Mouse (Mus musculus) MEL (cell line): ENCODE data around the gene Kirrel3.
A peak's percentile ranks its signal among the peaks of the same experiment; 100 is the strongest.

ENCODE experiments used
- CHD2 ChIP-seq: IDR thresholded peaks from 2 replicates; pipeline ENCODE4 v1.6.1; 2011; ENCODE audit warnings: low read length, improper control_type of control experiment
- CTCF ChIP-seq, 3 experiments: IDR thresholded peaks in 2 of 3; conservative IDR thresholded peaks in 1 of 3; 2 replicates each; pipeline ENCODE4 v1.5.1; 2011 to 2012; ENCODE audit warnings: low read length in 3 of 3, low read depth in 2 of 3, mild to moderate bottlenecking in 2 of 3, improper control_type of control experiment in 1 of 3, inconsistent platforms in 1 of 3, mixed read lengths in 1 of 3, moderate library complexity in 1 of 3; ENCODE audit not compliant: control insufficient read depth in 1 of 3, insufficient read depth in 1 of 3, poor library complexity in 1 of 3, severe bottlenecking in 1 of 3
- HCFC1 ChIP-seq: IDR thresholded peaks from 2 replicates; pipeline ENCODE4 v1.6.1; 2012; ENCODE audit warnings: low read depth, mild to moderate bottlenecking, inconsistent platforms, low read length, improper control_type of control experiment, moderate library complexity
- KAT2A ChIP-seq: conservative IDR thresholded peaks from 2 replicates; pipeline ENCODE4 v1.6.1; 2012; ENCODE audit warnings: low read depth, low read length, improper control_type of control experiment, inconsistent platforms
- MAZ ChIP-seq: IDR thresholded peaks from 2 replicates; pipeline ENCODE4 v1.6.1; 2012; ENCODE audit warnings: low read depth, mild to moderate bottlenecking, inconsistent platforms, low read length, improper control_type of control experiment
- POLR2A ChIP-seq, 2 experiments: IDR thresholded peaks; 2 replicates each; pipeline ENCODE4 v1.6.1; 2011 to 2012; ENCODE audit warnings: low read length in 2 of 2, mild to moderate bottlenecking in 2 of 2, control low read depth in 1 of 2, improper control_type of control experiment in 1 of 2, low read depth in 1 of 2, moderate library complexity in 1 of 2; ENCODE audit not compliant: control insufficient read depth in 1 of 2, insufficient read depth in 1 of 2, poor library complexity in 1 of 2
- RAD21 ChIP-seq: IDR thresholded peaks from 2 replicates; pipeline ENCODE4 v1.6.1; 2011; ENCODE audit warnings: mild to moderate bottlenecking, low read depth, low read length, improper control_type of control experiment
- RCOR1 ChIP-seq: IDR thresholded peaks from 2 replicates; pipeline ENCODE4 v1.6.1; 2012; ENCODE audit warnings: low read depth, mild to moderate bottlenecking, inconsistent platforms, low read length, improper control_type of control experiment
- TCF12 ChIP-seq: IDR thresholded peaks from 2 replicates; pipeline ENCODE4 v1.6.1; 2014; ENCODE audit warnings: low read depth, mild to moderate bottlenecking, inconsistent platforms, low read length, improper control_type of control experiment, moderate library complexity
- USF1 ChIP-seq: IDR thresholded peaks from 2 replicates; pipeline ENCODE4 v1.6.1; 2014; ENCODE audit warnings: low read depth, mild to moderate bottlenecking, inconsistent platforms, low read length, improper control_type of control experiment, moderate library complexity
- USF2 ChIP-seq, 2 experiments: IDR thresholded peaks; 2 replicates each; pipeline ENCODE4 v1.6.1; 2011 to 2012; ENCODE audit warnings: improper control_type of control experiment in 2 of 2, low read length in 2 of 2, borderline replicate concordance in 1 of 2, inconsistent platforms in 1 of 2, low read depth in 1 of 2, mild to moderate bottlenecking in 1 of 2; ENCODE audit not compliant: insufficient read depth in 1 of 2
- ZC3H11A ChIP-seq: IDR thresholded peaks from 2 replicates; pipeline ENCODE4 v1.6.1; 2012; ENCODE audit warnings: low read depth, mild to moderate bottlenecking, inconsistent platforms, low read length, improper control_type of control experiment

DNA sequence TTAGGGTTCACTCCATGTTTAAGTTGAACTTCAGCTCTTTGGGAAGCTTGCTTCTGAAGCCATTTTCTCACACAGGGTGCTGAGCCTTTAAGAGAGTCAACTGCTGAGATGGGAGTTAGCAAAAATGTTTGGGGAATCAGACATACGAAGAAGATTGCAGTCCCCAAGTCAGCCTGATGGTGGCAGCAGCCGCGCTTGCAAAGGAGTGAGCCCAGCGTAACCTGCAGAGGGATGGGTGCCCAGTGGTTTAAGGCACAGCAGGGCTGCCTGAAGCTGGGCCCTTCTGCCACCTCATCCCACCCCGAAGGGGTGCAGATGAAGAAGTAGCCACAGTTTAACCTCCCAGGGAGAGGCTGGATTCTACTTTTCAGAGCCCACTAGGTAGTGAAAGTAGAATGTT is 13.0 kb downstream of the Kirrel3 start:
- no peak for TF ChIP-seq POLR2A (IDR thresholded peaks at IDR 0.05; ENCODE audit: control insufficient read depth in 1 of 2, insufficient read depth in 1 of 2, low read depth in 1 of 2, low read length in 2 of 2, poor library complexity in 1 of 2)
- TF ChIP-seq USF2 (IDR thresholded peaks at IDR 0.05; ENCODE audit: borderline replicate concordance in 1 of 2, insufficient read depth in 1 of 2, low read depth in 1 of 2, low read length in 2 of 2) = no peak
- peak; percentile 29 to 62 (median 43) for TF ChIP-seq CTCF (IDR thresholded peaks at IDR 0.05 in 2 of 3, conservative IDR thresholded peaks at IDR 0.05 in 1 of 3; ENCODE audit: control insufficient read depth in 1 of 3, insufficient read depth in 1 of 3, low read depth in 2 of 3, low read length in 3 of 3, poor library complexity in 1 of 3, severe bottlenecking in 1 of 3)
- no peak for TF ChIP-seq TCF12
- no peak for TF ChIP-seq USF1
- no peak for TF ChIP-seq RCOR1
- TF ChIP-seq ZC3H11A = no peak
- TF ChIP-seq CHD2 = no peak
- no peak for TF ChIP-seq MAZ
- no peak for TF ChIP-seq KAT2A
- peak; percentile 45 for TF ChIP-seq RAD21
- no peak for TF ChIP-seq HCFC1
